Mouse (Mus musculus) cerebellum, adult 2 months (tissue): ENCODE data around the gene Dlg1. TPM values are rescaled to one million over a fixed set of nuclear protein-coding genes. Genes with fewer than 3 reads are reported as not detected.

Experiments used
- DNase-seq, 2 experiments: peaks; one replicate each; pipeline ENCODE4 v3.0.0; 2021
- H3K27ac ChIP-seq: fragments of 200-500 bp; 2 replicates; pipeline ENCODE4 v1.5.1; 2012; ENCODE audit warnings: low read length, control low read depth, inconsistent platforms; ENCODE audit not compliant: insufficient read depth
- H3K27me3 ChIP-seq: fragments of 200-500 bp; 2 replicates; pipeline ENCODE4 v1.6.1; 2012; ENCODE audit warnings: inconsistent platforms, mild to moderate bottlenecking, low read length, moderate library complexity; ENCODE audit not compliant: control insufficient read depth, insufficient read depth
- H3K4me1 ChIP-seq: fragments of 200-500 bp; 2 replicates; pipeline ENCODE4 v1.6.1; 2011; ENCODE audit warnings: low read length; ENCODE audit not compliant: control insufficient read depth, insufficient read depth
- H3K4me3 ChIP-seq: fragments of 200-500 bp; replicated peaks from 2 replicates; pipeline ENCODE3; 2011; ENCODE audit warnings: mild to moderate bottlenecking, low read depth, low read length, control low read depth; ENCODE audit not compliant: insufficient read depth
- CTCF ChIP-seq: fragments of 200-500 bp; IDR thresholded peaks from 2 replicates; pipeline ENCODE4 v1.5.1; 2011; ENCODE audit warnings: low read depth, mild to moderate bottlenecking, control low read depth, low read length, moderate library complexity, borderline replicate concordance; ENCODE audit not compliant: insufficient read depth
- POLR2A ChIP-seq: fragments of 200-500 bp; IDR thresholded peaks from 2 replicates; pipeline ENCODE4 v1.6.1; 2011; ENCODE audit warnings: low read length, control low read depth, borderline replicate concordance; ENCODE audit not compliant: insufficient read depth
- WGBS: fragments of 180-500 bp; shearing (Covaris S2); methylation state at CpG from one replicate; pipeline ENCODE4 v1.1.7; 2018; 5-methylcytosine and 5-hydroxymethylcytosine counted together
- polyA plus RNA-seq: library from polyadenylated mRNA; depleted of rRNA; stranded (reverse); fragments of >200 nt; gene quantifications from 2 replicates; pipeline ENCODE4 v1.2.3, GENCODE M21; 2012

Gene Dlg1
- polyA plus RNA-seq, 1 experiment = 82.2 TPM

- Histone ChIP-seq H3K27ac (no peak overlapping the region), H3K27me3 (no peaks in the 10 kb centered on the region), H3K4me3 (no peak overlapping the region), H3K4me1 (peaks cover 8% of the 10 kb centered on the region; the same call in 1 of the 2 replicates)
- TF ChIP-seq POLR2A = no peak
- TF ChIP-seq CTCF = no peak
- 62% methylated on average over 6 of the region's 6 CpGs for WGBS
- no peak for DNase-seq
Observed at GRCm38 (mm10) chr16:31623136-31623535, 40.1 kb upstream of the Dlg1 start.

- Histone ChIP-seq H3K27me3 (no peaks in the 10 kb centered on the region), H3K4me3 (no peak overlapping the region), H3K4me1 (peaks cover 6% of the 10 kb centered on the region; the same call in 1 of the 2 replicates), H3K27ac (no peak overlapping the region)
- TF ChIP-seq POLR2A (no peak), CTCF (no peak)
- WGBS = 95% methylated on average over 1 of the region's 1 CpGs
- no peak for DNase-seq
Observed at GRCm38 (mm10) chr16:31624749-31625148, 38.5 kb upstream of the Dlg1 start.

- H3K4me3 ChIP-seq = no peak overlapping the region
- H3K4me1 ChIP-seq = no peaks in the 10 kb centered on the region
- no peak for TF ChIP-seq CTCF
- TF ChIP-seq POLR2A = no peak
- no peak for DNase-seq
- H3K27ac ChIP-seq = no peak overlapping the region
- no peaks in the 10 kb centered on the region for H3K27me3 ChIP-seq
- 91% methylated on average over 6 of the region's 6 CpGs for WGBS
Observed at GRCm38 (mm10) chr16:31626331-31626730, 36.9 kb upstream of the Dlg1 start.

- 98% methylated on average over 4 of the region's 4 CpGs for WGBS
- no peak overlapping the region for H3K27ac ChIP-seq
- H3K4me1 ChIP-seq = no peaks in the 10 kb centered on the region
- H3K4me3 ChIP-seq = no peak overlapping the region
- no peak for DNase-seq
- no peaks in the 10 kb centered on the region for H3K27me3 ChIP-seq
- TF ChIP-seq POLR2A (no peak), CTCF (no peak)
Observed at GRCm38 (mm10) chr16:31630381-31630780, 32.9 kb upstream of the Dlg1 start.

- Histone ChIP-seq H3K27ac (no peak overlapping the region), H3K27me3 (no peaks in the 10 kb centered on the region), H3K4me1 (no peaks in the 10 kb centered on the region), H3K4me3 (no peak overlapping the region)
- 87% methylated on average over 3 of the region's 3 CpGs for WGBS
- DNase-seq = no peak
- no peak for TF ChIP-seq POLR2A
Observed at GRCm38 (mm10) chr16:31631046-31631445, 32.2 kb upstream of the Dlg1 start.

- Histone ChIP-seq H3K4me1 (no peaks in the 10 kb centered on the region), H3K27ac (no peak overlapping the region), H3K4me3 (no peak overlapping the region), H3K27me3 (no peaks in the 10 kb centered on the region)
- DNase-seq = no peak
- TF ChIP-seq CTCF (no peak), POLR2A (no peak)
- WGBS = 97% methylated on average over 4 of the region's 4 CpGs
Observed at GRCm38 (mm10) chr16:31634371-31634770, 28.9 kb upstream of the Dlg1 start.

GRCm38 (mm10) chr16:31638393-31638792, 24.9 kb upstream of the Dlg1 start:
- Histone ChIP-seq H3K27ac (no peak overlapping the region), H3K4me3 (no peak overlapping the region), H3K4me1 (no peaks in the 10 kb centered on the region), H3K27me3 (no peaks in the 10 kb centered on the region)
- no peak for DNase-seq
- TF ChIP-seq POLR2A (no peak), CTCF (no peak)
- 51% methylated on average over 7 of the region's 7 CpGs for WGBS

GRCm38 (mm10) chr16:31639946-31640345, 23.3 kb upstream of the Dlg1 start:
- Histone ChIP-seq H3K27me3 (no peaks in the 10 kb centered on the region), H3K4me1 (no peaks in the 10 kb centered on the region), H3K4me3 (no peak overlapping the region), H3K27ac (no peak overlapping the region)
- WGBS = 84% methylated on average over 4 of the region's 4 CpGs
- no peak for TF ChIP-seq POLR2A
- no peak for TF ChIP-seq CTCF
- no peak for DNase-seq
